Mouse (Mus musculus): ENCODE measurements around the gene Slc8a2. TPM values are rescaled to one million over a fixed set of nuclear protein-coding genes. Genes with fewer than 3 reads are reported as not detected.

Gene Slc8a2
- total RNA-seq, 2 experiments from 2014 or later = not detected

DNA sequence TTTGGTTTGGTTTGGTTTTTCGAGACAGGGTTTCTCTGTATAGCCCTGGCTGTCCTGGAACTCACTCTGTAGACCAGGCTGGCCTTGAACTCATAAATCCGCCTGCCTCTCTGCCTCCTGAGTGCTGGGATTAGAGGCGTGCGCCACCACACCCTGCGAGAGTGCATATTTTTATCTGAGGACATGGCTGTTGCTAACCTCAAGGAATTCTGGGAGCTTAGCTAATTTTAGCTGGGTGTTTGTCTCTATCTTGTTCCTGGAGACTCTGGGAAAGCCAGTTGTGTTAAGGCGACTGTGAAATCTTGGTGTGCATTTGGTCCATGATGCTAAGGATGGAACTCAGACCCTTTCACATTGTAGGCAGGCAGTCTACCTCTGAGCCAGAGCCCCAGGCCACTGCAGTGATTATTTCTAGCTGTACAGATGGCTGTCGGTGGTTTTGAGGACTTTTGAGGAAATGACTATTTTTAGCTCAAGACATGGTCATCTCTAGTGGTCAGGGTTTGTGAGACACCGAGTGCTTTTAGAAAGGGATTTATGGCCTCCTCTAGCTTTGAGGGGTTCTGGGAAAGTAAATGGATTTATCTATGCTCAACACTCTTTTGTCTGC, 26.6 kb downstream of the Slc8a2 start:
- no peak for ATAC-seq (replicated peaks; ENCODE audit: low FRiP score, poor library complexity, severe bottlenecking)

- no peak; the same call in 1 of the 2 replicates for ATAC-seq (replicated peaks; ENCODE audit: low FRiP score, poor library complexity, severe bottlenecking)
Observed at GRCm38 (mm10) chr7:16158735-16159134, 29.1 kb downstream of the Slc8a2 start.

DNA sequence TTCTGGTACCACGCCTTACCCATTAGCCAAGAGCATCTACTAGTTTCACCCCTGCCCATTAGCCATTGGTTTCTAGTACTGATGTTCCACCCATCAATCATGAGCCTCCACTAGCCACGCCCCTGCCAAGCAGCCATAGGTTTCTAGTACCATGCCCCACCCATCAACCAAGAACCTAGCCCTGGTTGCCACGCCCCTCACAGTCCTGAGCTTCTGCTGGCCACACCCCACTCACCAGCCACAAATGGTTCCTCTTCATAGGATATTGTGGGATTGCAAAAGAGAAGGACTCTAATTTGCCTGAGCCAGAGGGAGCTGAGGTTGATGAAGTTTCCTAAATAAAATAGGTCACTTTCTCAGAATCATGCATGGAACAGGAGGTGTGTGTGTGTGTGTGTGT, 31.1 kb downstream of the Slc8a2 start:
- ATAC-seq (replicated peaks; ENCODE audit: low FRiP score, poor library complexity, severe bottlenecking) = no peak; the same call in 1 of the 2 replicates

GRCm38 (mm10) chr7:16161302-16161701, 31.7 kb downstream of the Slc8a2 start:
- ATAC-seq (replicated peaks; ENCODE audit: low FRiP score, poor library complexity, severe bottlenecking) = no peak

DNA sequence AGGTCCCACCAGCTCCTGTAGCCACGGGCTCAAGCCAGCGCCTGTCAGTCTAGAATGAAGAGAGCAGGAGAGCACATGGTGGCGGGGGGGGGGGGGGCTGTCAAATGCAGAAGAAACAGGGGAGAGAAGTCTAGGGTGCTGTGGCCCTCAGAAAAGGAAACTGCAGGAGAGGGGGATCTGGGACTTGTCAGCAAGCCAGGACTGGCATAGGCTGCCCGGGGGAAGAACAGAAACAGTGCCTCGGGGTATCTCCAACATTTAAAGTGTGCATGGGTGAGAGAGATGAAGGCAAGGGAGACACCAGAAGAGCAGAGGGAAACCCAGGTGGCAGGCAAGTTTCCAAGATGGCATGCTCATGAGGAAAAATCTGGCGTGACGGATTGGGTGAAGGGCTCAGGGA, 32.4 kb downstream of the Slc8a2 start:
- ATAC-seq (replicated peaks; ENCODE audit: low FRiP score, poor library complexity, severe bottlenecking) = no peak

GRCm38 (mm10) chr7:16172141-16172581, 42.5 kb downstream of the Slc8a2 start:
- no peak for ATAC-seq (replicated peaks; ENCODE audit: low FRiP score, poor library complexity, severe bottlenecking)

GRCm38 (mm10) chr7:16172586-16173140, 43.0 kb downstream of the Slc8a2 start:
- no peak for ATAC-seq (replicated peaks; ENCODE audit: low FRiP score, poor library complexity, severe bottlenecking)

GRCm38 (mm10) chr7:16173146-16173545, 43.5 kb downstream of the Slc8a2 start:
- ATAC-seq (replicated peaks; ENCODE audit: low FRiP score, poor library complexity, severe bottlenecking) = no peak

DNA sequence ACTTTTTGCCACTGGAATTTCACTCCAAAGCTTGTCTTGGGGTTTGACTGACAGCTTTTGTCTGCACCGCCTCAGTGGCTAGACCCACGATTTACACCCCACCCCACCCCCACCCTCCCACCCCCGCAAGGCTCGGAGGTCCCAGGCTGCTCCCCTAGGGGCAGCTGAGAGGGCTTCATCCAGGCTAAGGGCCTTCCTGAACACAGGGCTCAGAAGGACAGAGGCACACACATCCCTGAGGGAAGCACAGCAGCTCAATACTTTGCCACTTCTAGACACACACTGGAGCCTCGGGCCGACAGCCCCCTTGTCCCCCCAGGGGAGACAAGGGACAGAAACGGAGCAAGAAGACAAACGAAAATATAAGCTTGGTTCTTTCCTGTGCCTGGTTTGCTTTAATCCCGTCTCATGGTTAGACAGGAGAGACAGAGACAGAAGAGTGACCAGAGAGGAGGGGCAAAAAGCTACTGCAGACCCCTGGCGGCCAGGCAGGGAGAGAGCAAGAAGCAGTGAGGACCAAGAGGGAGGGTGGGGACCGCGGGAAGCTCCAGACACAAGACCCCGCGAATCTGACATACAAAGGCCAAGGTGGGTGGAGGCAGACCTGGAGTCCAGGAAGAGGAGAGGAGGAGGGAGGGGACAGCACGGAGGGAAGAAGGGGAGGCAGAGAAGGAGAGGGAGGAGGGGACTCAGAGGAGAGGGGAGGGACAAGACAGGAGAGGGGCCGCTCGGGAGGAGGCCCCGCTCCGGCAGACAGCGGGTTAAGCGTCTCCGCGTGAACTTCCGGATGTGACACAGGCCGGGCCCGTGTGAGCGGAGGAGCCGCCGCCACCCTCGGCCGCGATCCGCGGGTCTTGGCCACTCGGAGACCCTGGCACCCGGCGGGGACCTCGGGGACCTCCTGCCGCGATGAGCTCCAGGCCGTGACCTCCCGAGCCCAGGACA, 45.2 kb downstream of the Slc8a2 start, which contains the start of gene Meis3:
Gene Meis3 (plus strand): TSS at position 494 of the 945 bp plus-strand sequence.
- ATAC-seq (replicated peaks; ENCODE audit: low FRiP score, poor library complexity, severe bottlenecking) = no peak

DNA sequence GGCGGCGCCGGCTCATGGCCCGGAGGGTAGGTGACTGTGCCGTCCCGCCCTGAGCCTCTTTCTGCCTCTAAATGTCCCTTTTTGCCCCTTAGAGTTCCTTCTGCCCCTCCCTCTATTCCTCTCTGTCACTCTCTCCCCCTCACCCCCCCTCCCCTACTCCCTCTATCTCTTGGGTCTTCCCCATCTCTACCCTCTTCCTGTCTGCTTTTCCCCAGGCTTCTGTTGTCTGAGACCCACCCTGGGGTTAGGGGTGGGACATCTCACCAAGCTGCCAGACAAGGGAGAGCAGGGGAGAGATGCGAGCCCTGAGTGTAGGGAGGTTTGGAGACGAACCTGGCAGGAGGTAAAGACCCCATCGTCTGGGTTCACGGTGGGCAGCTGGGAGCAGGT, 45.9 kb downstream of the Slc8a2 start:
- no peak for ATAC-seq (replicated peaks; ENCODE audit: low FRiP score, poor library complexity, severe bottlenecking)

- no peak for ATAC-seq (replicated peaks; ENCODE audit: low FRiP score, poor library complexity, severe bottlenecking)
Observed at GRCm38 (mm10) chr7:16178114-16178513, 48.5 kb downstream of the Slc8a2 start.

DNA sequence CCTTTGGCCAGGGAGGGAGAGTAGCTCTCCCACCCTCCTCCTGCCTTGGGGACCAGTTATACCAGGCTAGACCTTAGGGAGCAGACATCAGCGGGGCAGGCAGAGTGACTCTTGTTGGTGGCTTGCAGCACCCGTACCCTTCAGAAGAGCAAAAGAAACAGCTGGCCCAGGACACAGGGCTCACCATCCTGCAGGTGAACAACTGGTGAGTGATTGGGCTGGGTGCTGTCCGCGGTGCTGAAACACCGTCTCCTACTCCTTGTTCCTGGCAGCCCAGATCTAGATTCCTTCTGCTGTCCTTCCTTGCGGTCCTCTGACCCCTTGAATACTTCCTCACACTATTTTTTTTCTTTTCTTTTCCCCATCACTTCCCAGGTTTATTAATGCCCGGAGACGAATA, 54.0 kb downstream of the Slc8a2 start:
- ATAC-seq (replicated peaks; ENCODE audit: low FRiP score, poor library complexity, severe bottlenecking) = no peak

GRCm38 (mm10) chr7:16187494-16187893, 57.9 kb downstream of the Slc8a2 start:
- ATAC-seq (replicated peaks; ENCODE audit: low FRiP score, poor library complexity, severe bottlenecking) = no peak

DNA sequence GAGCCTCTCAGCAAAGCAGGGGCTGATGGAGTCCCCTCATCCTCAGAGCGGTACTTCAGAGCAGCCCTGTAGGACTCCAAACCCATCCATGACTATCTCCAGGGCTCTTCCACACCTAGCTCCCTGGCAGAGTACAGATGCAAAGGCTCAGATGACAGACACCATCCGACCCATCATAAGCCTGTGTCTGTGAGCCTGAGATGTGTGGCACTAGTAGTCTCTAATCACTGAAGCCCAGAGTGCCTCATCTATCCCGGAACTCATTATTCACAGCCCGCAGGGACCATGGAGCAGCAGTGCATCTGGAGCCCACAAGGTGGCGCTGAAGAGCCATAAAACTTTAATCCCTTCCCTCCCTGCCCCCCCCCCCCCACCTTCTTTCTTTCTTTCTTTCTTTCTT, 62.7 kb downstream of the Slc8a2 start:
- ATAC-seq (replicated peaks; ENCODE audit: low FRiP score, poor library complexity, severe bottlenecking) = peak; percentile 64; the same call in 1 of the 2 replicates

DNA sequence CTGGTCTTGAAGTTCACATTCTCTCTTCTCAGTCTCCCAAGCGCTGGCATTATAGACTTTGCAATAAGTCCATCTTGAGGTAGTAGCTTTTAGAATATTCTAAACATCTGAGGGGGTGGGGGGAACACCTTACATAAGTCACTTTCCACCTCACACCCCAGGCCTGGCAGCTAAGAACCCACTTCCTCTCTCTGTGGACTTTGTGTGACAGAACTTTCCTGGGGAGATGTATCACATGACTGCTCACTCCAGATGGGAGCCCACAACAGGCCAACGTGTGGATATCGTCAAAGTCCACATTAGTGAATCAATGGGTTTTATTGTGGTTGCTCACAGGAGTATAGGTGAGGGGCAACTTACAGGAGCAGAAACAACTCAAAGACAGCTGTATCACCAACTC, 64.1 kb downstream of the Slc8a2 start:
- no peak for ATAC-seq (replicated peaks; ENCODE audit: low FRiP score, poor library complexity, severe bottlenecking)

- no peak for ATAC-seq (replicated peaks; ENCODE audit: low FRiP score, poor library complexity, severe bottlenecking)
Observed at GRCm38 (mm10) chr7:16196616-16197015, 67.0 kb downstream of the Slc8a2 start.

DNA sequence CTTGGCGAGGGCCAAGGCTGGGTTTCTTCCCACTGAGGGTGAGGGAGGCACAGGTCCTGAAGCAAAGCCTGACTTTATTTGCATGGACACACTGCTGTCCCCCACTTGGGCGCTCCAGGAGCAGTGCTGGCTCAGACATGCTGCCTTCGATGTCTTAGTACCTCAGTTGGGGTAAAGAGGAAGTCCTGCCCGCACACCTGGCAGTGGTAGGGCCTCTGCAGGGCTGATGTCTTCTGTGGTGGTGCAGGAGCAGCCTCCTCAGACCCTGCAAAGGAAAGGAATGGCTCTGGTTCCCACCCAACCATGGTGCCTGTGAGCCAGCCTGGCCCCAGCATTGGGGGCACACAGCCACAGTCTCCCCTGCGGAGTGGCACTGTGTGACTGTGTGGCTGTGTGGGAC, 67.5 kb downstream of the Slc8a2 start:
- no peak for ATAC-seq (replicated peaks; ENCODE audit: low FRiP score, poor library complexity, severe bottlenecking)

DNA sequence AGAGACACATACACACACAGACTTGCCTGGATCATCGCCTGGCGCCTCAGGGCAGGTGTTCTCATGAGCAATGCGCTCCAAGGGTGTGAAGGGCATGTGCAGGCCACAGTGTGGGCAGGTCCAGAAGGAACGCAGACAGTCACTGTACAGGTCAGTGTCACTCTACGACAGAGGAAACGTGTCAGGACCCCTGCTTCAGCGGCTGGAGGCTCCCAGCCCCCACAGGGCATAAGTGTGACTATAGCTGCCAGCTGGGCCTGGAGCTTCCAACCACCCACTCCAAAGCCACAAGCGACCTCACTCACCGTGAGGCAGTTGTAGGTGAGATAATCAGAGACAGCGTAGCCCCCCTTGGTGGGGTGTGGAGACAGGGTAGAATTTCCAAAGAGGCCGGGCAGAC, 68.9 kb downstream of the Slc8a2 start:
- ATAC-seq (replicated peaks; ENCODE audit: low FRiP score, poor library complexity, severe bottlenecking) = no peak

GRCm38 (mm10) chr7:16201136-16201535, 71.5 kb downstream of the Slc8a2 start:
- no peak for ATAC-seq (replicated peaks; ENCODE audit: low FRiP score, poor library complexity, severe bottlenecking)

GRCm38 (mm10) chr7:16202756-16203504, 73.3 kb downstream of the Slc8a2 start:
- no peak for ATAC-seq (replicated peaks; ENCODE audit: low FRiP score, poor library complexity, severe bottlenecking)

All from erythroid progenitor cell, adult 5-6 weeks (primary cell).